Mouse (Mus musculus): Measurements from ENCODE around the gene Vash2.

DNA sequence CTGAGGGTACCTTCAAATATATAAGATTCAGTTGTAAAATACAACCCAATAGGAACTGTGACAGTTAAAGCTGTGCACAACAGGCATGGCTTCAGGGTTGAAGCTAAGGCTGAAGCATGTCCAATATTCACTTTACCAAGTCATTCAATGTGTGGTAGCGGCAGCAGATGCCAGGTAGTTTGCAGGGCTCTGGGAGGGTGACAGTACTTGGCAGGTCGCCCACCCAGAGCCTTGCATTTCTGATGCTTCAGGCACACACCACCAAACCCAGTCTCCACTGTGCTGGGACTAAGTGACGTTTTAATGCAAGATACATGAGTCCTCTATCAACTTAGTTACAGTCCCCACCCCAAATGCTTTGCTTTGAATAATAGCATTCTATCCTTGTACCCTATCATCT, 21.6 kb upstream of the Vash2 start:
- TF ChIP-seq CTCF (IDR thresholded peaks at IDR 0.05; ENCODE audit: control insufficient read depth, insufficient read depth, low read length) (no peak), POLR2A (IDR thresholded peaks at IDR 0.05; ENCODE audit: borderline replicate concordance, control insufficient read depth, low read depth, low read length) (no peak)

All from bone marrow, adult 2 months (tissue).